ENCODE assay signal across 30 mouse cellular contexts in the genomic region with DNA sequence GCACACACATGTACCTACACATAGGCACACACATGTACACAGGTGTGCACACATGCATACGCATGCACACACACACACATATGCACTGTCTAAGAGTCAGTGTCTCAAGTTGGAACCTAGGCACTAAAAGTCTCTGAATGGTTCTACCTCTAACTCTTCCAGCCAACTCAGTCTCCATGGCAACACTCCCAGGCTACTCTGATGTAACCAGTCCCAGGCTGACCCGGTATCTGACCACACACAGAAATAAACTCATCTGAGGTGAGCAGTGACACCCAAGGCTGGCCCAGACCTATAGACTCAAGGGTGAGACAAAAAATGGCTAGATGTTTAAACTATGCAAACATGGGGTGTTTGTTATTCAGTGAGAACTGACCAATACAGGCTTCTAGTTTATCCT.
DNase-seq lines count a peak whose midpoint lies in the region; ATAC-seq lines count a peak whose summit lies in the region.
"Had no signal": no experiment of that assay in that cellular context is flagged by ENCODE, and none has a peak within 500 bp of the region (broad histone marks: within the 10 kb centered on the region; RNA-seq: fewer than 3 reads in every experiment).

No protein-coding gene starts in this region.

- H3K4me2 ChIP-seq in liver, embryonic 12.5 days, result no peak overlapping the region
- H3K4me2 ChIP-seq: embryonic facial prominence, embryonic 13.5 days; forebrain, embryonic 12.5 days; forebrain, embryonic 15.5 days; heart, embryonic 13.5 days; hindbrain, embryonic 13.5 days had no signal

- WGBS in liver, embryonic 12.5 days (ENCODE audit: insufficient replicate concordance), result 73% methylated on average over 2 of the region's 2 CpGs

- no peaks in the 10 kb centered on the region for H3K4me1 ChIP-seq in liver, embryonic 12.5 days
- H3K4me1 ChIP-seq: forebrain, embryonic 12.5 days; forebrain, embryonic 15.5 days; hindbrain, embryonic 13.5 days had no signal

- peak; percentile 45 for DNase-seq in adrenal gland, postnatal 14 days
- DNase-seq in adrenal gland, postnatal 25 days, result no peak
- no peak for DNase-seq in liver
- DNase-seq in 416B (ENCODE audit: low read depth), result peak; percentile 12
- peak; percentile 26 for DNase-seq in adipocyte (ENCODE audit: low spot score)
- no peak for DNase-seq in embryo, embryonic 11 days
- DNase-seq: adrenal gland, adult 8-10 months; cerebellum, adult 11 months; cerebellum, adult 2 months; cerebellum, adult 9-11 months; cerebellum, postnatal 25 days; gastrocnemius, postnatal 10 days; gastrocnemius, postnatal 36 days; heart, adult 2 months; heart, postnatal 14 days; kidney, adult 18-20 months had no signal

- H3K9me3 ChIP-seq in liver, embryonic 12.5 days (replicated peaks), result no peaks in the 10 kb centered on the region
- H3K9me3 ChIP-seq: embryonic facial prominence, embryonic 10.5 days; embryonic facial prominence, embryonic 13.5 days; forebrain, embryonic 12.5 days; forebrain, embryonic 15.5 days; heart, embryonic 10.5 days; heart, embryonic 13.5 days; hindbrain, embryonic 13.5 days had no signal

- no peak overlapping the region for H3K4me3 ChIP-seq in liver, embryonic 12.5 days
- H3K4me3 ChIP-seq: embryonic facial prominence, embryonic 10.5 days; embryonic facial prominence, embryonic 13.5 days; erythroblast, embryonic 14.5 days; forebrain, embryonic 12.5 days; forebrain, embryonic 15.5 days; heart, adult 2 months; heart, embryonic 10.5 days; heart, embryonic 13.5 days; hindbrain, embryonic 13.5 days had no signal

- peaks cover 26% of the 10 kb centered on the region for H3K27me3 ChIP-seq in liver, embryonic 12.5 days (replicated peaks)
- H3K27me3 ChIP-seq: embryonic facial prominence, embryonic 13.5 days; forebrain, embryonic 12.5 days; forebrain, embryonic 15.5 days; hindbrain, embryonic 13.5 days; Patski had no signal

- ATAC-seq in liver, embryonic 12.5 days, result peak; percentile 37
- no peak for ATAC-seq in activated CD4-positive, CD25-positive, alpha-beta regulatory T cell, adult 4 months
- ATAC-seq: forebrain, embryonic 15.5 days; hindbrain, embryonic 16.5 days; inflammation-experienced regulatory T-cells, adult 6 months; intestine, embryonic 16.5 days; Patski had no signal

- no peak overlapping the region for H3K27ac ChIP-seq in liver, embryonic 12.5 days
- H3K27ac ChIP-seq: embryonic facial prominence, embryonic 10.5 days; embryonic facial prominence, embryonic 13.5 days; forebrain, embryonic 12.5 days; forebrain, embryonic 15.5 days; heart, adult 2 months; heart, embryonic 10.5 days; heart, embryonic 13.5 days; hindbrain, embryonic 13.5 days had no signal

- H3K9ac ChIP-seq in liver, embryonic 12.5 days, result no peak overlapping the region
- H3K9ac ChIP-seq: embryonic facial prominence, embryonic 13.5 days; forebrain, embryonic 12.5 days; forebrain, embryonic 15.5 days; heart, embryonic 13.5 days; hindbrain, embryonic 13.5 days had no signal

- H3K36me3 ChIP-seq in liver, embryonic 12.5 days, result no peaks in the 10 kb centered on the region
- H3K36me3 ChIP-seq: embryonic facial prominence, embryonic 10.5 days; embryonic facial prominence, embryonic 13.5 days; forebrain, embryonic 12.5 days; forebrain, embryonic 15.5 days; heart, embryonic 10.5 days; heart, embryonic 13.5 days; hindbrain, embryonic 13.5 days had no signal

Comparison
In these comparisons a context has a peak if more than half of its experiments do, and no peak if none do; other contexts are left out.
1. DNase-seq: peak in adrenal gland, postnatal 14 days (single experiment), 416B (single experiment) and adipocyte (single experiment); none in adrenal gland, postnatal 25 days (single experiment), liver (single experiment) and embryo, embryonic 11 days (single experiment).